Mouse (Mus musculus): ENCODE data around the gene Tyrobp.

Tyrobp gene

DNA sequence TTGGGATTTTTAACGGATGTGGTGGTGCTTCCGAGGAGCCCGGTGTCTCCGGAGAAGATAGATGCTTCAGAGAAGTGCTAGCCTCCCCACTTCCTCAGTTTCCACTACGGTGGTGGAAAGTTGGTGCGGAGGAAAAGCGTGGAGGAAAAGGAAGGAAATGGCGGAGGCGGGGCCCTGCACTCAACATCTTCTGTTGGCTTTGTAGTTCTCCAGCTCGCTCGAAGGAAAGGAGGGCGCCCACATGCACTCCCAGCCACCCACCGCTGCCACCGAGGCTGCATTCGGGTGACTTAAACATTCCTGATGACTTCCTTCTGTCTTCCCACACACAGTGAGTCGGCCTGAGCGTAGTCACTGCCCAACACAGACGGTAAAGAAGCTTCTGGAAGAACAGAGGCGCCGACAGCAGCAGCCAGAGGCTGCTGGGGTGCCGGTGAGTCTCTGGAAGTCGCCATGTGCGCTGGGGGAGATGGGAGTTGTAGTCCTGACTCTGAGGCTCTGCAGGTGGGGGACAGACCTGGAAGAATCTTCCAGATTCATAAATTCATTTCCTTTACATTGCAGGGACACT is 9.6 kb downstream of the Tyrobp start:
- peak; percentile 57 to 63 for DNase-seq (ENCODE audit: low spot score in 2 of 2)

DNA sequence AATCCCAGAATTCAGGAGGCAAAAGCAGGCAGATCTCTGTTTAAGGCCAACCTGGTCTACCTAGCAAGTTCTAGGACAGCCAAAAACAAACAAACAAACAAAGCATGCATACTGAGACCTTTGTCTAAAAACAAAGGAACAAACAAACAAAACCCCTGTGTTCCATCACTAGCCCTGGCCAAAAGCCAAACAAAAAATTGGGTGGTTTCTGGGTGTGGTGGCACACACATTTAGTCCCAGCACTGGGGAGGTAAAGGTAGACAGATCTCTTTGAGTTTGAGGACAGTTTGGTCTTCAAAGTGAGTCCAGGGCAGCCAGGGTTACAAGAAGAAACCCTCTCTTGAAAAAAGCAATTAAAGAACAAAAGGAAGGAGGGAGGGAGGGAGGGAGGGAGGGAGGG is 15.8 kb downstream of the Tyrobp start:
- no peak for DNase-seq (ENCODE audit: low spot score in 2 of 2)

DNA sequence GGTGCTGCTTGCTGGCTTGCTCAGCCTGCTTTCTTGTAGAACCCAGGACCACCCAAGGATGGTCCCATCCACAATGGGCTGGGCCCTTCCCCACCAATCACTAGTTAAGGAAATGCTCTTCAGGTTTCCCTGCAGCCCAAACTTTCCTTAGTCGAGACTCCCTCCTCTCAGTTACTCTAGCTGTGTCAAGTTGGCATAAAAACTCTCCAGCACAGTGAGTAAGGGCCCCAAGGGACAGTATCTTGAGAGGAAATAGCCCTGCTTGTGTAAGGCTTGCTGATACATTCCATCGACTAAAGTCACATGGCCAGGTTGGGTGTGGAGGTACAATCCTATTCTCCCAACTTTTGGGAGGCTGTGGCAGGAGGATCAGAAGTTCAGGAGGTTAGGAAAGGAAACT is 16.6 kb downstream of the Tyrobp start:
- DNase-seq (ENCODE audit: low spot score in 2 of 2): no peak

DNA sequence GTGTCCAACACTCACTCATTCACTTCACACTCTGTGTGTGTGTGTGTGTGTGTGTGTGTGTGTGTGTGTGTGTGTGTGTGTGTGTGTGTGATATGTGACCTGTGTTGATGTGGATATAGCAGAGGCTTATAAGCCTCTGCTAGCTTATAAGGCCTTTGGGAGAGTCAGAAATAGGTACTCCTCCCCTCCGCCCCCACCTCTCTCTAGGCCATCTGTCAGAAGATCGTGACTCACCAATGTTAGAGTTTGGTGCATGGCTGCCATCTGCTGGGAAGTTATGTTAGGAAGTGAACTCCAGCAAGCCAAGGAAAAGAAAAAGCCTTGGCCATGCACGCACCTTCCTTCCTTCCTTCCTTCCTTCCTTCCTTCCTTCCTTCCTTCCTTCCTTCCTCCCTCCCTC is 18.2 kb downstream of the Tyrobp start:
- DNase-seq (ENCODE audit: low spot score in 2 of 2): peak; percentile 91 to 92

DNA sequence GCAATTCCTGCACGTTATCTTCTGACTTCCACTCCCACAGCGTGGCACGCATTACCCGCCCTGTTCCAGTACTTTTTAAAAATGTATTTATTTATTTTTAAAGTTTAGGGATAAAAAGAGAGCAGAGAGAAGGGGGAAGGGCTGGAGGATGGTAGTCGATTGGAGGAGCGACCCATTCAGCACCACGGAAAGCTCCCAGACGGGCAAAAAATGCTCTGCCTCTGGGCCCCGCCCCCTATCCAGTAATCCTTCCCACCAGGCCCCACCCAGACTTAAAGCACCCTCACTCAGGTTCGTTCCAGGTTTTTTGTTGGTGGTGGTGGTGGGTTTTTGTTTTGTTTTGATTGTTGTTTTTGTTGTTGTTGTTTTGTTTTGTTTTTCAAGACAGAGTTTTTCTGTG is 20.7 kb downstream of the Tyrobp start:
- DNase-seq (ENCODE audit: low spot score in 2 of 2): no peak

DNA sequence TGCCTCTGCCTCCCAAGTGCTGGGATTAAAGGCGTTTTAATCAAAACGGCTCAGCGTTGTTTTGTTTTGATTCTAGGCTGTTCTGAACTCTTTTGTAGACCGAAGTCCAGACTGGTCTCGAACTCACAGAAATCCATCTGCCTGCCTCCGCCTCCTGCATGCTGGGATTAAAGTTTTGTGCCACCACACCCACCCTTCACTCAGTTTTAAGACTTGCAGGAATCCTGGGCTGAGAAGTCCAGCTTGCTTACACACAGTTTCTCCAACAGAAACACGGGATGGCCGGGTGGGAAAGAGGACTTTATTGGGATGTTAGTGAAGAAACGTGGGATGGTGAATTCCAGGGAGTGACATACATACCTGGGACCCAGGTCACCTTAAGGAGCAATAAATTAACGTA is 21.1 kb downstream of the Tyrobp start:
- no peak for DNase-seq (ENCODE audit: low spot score in 2 of 2)

DNA sequence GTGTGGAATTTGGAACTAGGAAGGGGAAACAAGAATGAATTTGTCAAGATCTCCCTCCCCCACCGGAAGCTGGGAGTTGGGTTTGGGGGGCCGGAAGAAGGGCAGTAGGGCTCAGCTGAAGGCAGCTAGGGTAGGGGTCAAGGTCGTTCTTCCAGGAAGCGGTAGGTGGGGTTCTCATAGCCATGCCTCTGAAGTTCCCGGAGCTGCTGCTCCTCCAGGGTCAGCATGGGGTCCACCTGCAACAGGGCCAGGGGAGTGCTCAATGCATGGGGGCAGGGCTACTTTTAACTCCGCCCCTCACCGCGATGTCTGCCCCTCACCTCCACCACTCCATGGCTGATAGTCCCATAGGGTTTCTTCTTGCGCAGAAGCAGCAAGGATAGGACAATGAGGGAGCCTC is 21.6 kb downstream of the Tyrobp start:
- no peak for DNase-seq (ENCODE audit: low spot score in 2 of 2)

DNA sequence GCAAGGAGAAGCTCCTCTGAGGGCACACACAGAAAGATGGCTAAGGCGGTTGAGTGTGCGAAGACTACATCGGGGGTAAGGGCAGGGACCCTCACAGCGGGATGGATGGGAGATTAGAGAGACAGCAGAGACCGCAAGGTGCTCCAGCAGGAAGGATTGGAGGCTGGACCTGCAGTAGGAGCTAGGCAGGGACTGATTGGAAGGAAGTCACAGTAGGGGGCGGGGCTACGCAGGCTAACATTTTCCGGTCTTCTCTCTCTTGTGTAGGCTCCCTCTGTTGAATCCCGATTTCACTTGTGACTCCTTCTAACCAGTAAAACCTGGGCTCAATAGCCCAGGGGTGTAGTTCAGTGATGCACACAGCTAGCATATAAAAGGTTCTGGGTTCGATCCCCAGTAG is 23.3 kb downstream of the Tyrobp start:
- no peak for DNase-seq (ENCODE audit: low spot score in 2 of 2)

DNA sequence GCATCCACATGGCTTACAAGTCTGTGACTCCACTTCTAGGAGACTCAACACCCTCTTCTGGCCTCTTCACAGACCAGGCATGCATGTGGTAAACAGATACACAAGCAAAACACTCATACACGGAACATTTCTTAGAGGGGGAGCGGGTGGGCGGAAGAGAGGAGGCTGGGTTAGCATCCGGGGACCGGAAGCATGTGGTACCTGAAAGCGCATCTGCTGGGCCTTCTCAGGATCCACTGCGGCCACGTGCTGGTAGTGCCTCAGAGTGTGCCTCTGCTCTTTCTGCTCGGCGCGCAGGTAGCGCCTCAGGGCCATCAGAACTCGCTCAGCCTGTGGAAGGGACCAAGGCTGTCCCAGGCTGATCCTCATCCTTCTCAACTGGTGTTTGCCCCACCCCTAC is 26.2 kb downstream of the Tyrobp start:
- DNase-seq (ENCODE audit: low spot score in 2 of 2): no peak

DNA sequence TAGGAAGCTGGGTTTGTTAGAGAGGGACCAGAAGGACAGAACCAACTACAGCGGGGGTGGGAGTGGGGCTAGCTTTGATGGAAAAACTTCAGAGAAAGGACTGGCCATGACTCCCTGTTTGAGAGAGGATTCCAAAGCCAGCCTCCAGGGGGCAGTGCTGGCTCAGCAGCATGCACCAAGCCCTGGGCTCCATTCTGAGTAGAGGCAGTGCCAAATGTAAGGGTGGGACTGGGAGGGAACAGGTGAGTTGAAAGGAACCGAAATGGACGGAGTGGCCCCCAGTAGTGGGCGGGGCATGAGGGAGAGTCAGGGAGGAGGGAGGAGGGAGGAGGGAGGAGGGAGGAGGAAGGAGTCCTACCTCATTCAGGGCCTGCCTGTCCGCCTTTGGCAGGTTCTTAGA is 27.1 kb downstream of the Tyrobp start:
- peak; percentile 65 to 73 for DNase-seq (ENCODE audit: low spot score in 2 of 2)

DNA sequence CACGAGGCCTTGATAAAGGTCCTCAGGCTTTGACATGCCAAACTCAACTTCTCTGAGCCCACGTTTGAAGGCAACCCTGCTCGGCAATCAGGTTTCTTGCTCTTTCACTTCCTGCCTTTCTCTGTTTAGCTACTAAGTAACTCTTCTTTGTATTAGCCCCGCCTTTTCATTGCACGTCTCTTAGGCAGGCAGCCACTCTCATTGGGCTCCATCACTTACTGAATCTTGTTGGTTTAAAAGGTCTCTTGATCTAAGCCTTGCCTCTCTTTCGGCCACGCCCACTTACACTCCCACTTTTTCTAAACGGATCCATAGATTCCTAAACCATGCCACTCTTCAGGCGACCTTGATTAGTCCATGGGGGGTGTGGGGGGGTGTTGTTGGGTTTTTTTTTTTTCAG is 30.1 kb downstream of the Tyrobp start:
- DNase-seq (ENCODE audit: low spot score in 2 of 2): no peak

DNA sequence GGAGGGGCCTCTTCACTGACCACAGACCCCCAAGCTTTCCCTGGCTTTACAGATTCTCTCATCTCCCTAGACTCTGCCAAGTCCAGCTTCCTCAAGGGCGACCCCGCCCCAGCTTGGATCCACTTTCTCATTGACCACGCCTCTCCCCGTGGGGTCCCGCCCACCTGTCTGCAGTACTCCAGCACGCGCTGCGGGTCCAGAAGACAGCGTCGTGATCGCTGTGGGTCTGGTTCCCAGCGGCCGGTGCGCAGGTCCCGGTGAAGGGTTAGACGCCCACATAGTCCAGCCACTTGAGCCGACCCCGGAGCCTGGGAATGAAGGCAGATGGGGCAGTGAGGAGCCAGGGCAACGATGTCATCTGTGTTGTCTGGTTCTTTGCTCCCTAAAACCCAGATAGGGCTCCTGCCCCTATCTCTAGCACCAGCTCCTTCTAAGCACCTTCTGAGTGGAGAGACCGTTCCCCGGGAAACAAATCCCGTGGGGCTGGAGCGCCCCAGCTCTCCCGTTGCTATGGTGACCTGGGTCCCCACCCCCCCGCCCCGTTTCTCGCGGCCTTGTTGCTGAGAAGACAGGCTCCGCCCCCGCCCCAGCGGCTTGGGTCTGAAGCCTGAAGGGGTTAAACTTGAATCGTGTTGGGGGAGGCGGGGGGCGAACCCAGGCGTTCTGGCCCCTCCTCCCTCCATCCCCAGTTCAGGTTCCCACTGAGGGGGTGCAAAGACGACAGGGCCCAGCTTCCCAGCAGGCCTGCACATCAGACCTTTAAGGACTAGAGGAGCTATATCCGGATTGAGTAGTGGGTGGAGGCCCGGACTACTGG is 30.8 kb downstream of the Tyrobp start:
- peak; percentile 89 to 93 for DNase-seq (ENCODE audit: low spot score in 2 of 2)

DNA sequence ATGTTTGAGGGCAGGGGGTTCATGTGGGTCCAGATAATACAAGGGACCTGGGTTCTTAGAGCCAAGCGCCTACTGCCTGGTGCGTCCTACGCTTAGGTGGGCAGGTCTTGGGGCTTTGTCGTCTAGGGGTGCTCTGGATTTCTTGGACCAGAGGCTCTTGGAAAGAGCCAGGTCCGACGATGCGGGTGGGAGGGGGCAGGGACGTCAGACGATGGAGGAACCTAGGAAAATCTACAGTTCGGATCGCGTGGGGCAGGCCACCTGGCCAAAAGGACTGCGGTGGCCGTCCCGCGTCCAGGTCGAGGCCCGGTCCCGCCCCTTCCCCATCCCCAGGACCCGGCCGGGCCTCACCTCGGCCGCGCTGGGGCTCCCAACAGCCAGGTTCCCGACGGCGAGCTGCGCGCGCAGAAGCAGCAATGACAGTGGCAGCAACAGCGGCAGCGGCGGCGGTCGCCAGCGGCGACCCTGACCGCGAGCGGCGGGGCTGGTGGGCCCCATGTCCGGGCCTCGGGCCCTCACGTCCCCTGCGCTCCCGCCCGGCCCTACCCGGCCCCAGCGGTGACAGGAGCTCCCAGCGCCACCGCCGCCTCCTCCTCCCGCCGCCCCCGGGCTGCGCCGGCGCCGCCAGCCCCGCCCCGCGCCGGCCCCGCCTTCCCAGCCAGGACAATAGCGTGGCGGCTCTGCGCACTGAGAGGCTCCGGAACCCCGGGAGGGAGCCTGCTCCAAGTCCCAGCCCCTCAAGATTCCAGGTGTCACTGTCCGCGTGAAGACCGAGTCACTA is 31.6 kb downstream of the Tyrobp start, which contains the start of gene Aplp1:
Aplp1 (minus strand) TSS at position 565 of the 781 bp plus-strand sequence.
- DNase-seq (ENCODE audit: low spot score in 2 of 2): peak; percentile 84 to 86

DNA sequence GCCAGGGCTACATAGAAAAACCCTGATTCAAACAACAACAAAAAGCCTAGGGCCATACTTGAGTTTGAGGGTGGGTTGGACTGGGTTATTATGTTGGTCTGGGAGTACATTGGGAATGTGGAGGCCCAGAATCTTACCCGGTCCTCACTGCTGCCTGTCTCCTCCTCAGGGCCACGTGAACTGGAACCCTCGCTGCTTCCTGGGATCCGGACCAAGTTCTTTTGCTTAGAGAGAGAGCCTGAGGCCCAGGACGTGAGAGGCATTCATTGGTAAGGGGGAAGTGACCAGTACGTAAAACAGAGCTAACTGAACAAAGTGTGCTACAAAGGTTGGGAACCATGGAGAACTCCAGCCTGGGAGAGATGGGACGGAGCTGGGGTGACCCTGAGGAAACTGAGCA is 36.7 kb downstream of the Tyrobp start:
- peak; percentile 59 to 63 for DNase-seq (ENCODE audit: low spot score in 2 of 2)

DNA sequence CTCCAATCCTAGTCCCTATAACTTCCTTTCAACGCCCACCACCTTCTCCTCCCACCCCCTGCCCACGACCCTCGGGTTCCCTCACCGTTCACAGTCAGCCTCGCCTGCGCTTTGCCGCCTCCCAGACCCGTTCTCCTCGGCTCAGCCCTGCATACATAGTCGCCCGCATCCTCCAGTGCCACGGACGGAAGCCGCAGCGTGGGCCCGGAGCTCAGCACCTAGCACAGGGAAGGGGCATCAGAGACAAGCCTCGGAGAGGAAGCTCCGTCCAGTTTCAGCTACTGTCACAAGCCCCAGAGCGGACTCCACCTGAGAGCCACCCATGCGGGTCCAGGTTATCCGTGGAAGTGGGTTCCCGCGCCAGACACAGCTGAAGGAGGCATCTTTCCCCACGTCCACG is 39.8 kb downstream of the Tyrobp start:
- DNase-seq (ENCODE audit: low spot score in 2 of 2): no peak

DNA sequence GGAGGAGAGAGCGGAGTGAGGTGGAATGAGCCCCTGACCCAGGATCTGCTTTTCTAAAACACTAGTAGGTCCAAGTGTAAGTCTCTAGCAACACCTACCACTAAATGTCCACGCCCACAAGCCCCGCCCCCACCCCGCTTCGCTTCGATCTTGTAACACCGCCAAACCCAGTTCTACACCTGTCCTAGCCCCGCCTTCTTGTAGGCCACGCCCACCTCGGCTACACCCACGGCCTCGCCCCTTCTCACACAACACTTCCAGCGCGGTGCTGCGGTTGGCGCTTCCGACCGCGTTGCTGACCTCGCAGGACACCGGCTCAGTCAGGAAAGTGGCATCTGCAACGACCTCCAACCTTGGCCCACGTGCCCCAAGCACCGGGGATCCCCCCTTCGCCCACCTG is 40.2 kb downstream of the Tyrobp start:
- no peak for DNase-seq (ENCODE audit: low spot score in 2 of 2)

DNA sequence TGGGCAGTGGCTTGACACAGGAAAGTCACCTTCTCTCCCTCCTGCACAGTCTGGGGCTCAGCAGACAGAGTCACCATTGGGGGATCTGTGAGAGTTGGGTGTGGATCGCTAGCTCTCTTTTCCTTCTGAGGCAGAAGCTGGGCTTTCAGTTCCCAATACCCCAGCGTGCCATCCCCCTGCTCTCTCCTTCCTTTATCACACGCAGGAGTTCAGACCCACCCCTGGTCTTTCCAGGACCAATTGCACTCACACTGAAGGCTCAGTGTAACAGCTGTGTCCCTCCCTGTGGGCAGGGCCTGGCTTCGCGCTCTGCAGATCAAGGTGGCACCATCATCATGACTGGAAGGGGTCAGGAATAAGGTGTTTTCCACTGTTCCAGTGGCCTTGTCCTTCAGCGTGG is 40.7 kb downstream of the Tyrobp start:
- DNase-seq (ENCODE audit: low spot score in 2 of 2): no peak

DNA sequence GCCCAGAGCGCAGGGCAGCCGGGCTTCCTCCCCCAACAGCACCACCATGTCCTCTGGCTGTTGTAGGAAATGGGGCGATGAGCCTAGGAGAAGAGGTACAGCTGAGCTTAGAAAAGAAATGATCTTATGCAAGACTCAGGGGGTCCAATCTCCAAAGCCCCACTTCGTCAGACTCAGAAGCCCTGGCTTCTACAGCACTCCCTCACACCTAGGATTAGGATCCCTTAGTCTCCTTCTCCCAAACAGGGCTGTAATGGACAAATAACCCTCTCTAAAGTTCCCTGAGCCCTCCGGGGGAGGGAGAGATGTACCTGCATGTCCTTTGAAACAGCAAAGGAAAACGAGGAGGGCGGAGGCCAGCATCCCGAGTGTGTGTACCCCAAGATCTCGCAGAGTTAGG is 42.9 kb downstream of the Tyrobp start:
- no peak for DNase-seq (ENCODE audit: low spot score in 2 of 2)

DNA sequence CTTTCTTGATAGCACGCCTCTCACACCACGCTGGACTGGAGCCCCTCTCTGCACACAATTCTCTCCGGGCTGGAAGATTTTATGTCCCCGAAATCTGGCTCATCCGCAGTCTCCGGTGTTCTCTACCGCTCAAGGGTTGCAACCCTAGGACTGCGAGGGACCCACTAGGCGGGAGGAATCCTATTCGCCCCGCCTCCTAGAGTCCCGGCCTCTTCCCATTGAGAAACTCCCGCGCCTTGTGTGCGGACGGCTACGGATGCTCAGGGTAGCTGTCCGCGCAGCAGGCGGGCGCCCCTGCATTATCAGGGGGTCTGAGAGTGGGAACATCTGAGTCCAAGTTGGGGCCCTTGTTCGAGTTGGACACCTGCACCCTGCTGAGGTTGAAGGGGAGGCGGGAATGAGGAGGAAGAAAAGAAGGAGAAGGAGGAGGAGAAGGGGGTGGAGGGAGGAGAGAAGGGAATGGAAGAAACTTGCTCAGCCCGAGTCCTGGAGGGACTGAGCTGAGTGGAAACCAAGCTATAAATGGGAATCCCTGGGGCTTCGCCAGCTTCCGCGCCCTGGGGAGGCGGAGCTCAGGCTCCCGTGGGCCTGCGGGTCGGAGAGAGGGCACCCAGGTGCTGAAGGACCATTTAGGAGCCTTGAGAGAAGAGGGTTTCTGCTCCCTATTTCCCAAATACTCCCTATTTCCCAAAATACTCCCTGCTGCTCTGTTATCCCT is 43.5 kb downstream of the Tyrobp start:
- DNase-seq (ENCODE audit: low spot score in 2 of 2): no peak

DNA sequence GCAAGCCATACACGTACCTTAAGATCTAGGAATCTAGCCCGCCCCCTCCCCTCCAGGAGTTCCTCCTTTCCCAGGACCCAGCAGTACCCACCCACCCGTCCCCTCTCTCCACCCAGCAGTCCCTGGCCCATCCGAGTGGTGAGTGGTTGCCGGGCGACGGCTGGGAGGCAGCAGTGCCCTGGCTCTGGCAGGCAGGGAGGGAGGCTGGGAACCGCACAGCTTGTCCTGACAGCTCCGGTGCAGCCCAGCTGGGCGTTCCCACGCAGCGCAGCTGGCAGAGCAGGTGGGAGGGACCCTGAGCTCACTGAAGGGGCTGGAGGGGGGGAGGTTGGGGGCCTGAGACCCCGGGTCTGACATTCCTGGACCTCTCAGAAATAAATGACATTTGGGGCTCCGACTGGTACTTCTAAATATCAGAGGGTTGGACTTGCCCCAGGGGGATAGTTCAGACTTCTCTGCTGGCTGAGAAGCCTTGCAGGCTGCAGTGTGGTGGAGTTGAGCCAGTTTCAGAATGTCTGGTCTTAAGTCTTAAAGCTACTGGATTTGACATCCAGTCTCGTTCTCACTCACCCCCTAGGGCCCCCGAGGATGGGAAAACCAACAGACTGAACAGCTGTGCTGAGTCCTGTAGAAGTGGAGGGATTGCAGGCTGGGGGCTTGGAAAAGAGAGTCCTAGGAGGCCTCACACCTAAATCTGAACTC is 44.2 kb downstream of the Tyrobp start, which contains the start of the genes Kirrel2 and Nphs1:
Kirrel2 (minus strand) TSS at position 62 of the 702 bp plus-strand sequence.
Nphs1 (plus strand) TSS at position 687 of the 702 bp plus-strand sequence.
- peak; percentile 82 to 85 for DNase-seq (ENCODE audit: low spot score in 2 of 2)

DNA sequence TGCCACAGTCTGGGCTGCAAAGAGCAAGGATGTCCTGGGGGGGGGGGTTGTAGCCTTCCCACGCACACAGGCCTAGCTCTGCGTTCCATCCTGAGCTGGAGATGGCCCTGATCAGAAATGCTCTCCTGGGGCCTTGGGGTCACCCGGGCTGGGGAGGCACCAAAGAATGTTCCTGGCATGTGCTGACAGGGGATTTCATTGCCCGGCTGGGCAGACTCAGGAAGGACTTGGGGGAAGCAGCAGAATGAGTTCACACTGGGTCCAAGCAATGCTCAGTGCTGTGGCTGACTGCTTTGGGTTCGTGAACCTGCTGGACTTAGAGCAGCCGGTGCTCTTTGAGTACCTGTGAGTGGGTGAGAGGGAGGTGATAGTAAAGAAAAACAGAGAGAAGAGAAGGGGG is 45.9 kb downstream of the Tyrobp start:
- DNase-seq (ENCODE audit: low spot score in 2 of 2): no peak
